Mouse (Mus musculus): ENCODE measurements at regions not wholly inside any gene's neighbourhood (a gene's known extent, or its start where the extent isn't known, plus 50 kb on each side); places are given as distances from the start of the nearest gene placed in this dataset.

DNA sequence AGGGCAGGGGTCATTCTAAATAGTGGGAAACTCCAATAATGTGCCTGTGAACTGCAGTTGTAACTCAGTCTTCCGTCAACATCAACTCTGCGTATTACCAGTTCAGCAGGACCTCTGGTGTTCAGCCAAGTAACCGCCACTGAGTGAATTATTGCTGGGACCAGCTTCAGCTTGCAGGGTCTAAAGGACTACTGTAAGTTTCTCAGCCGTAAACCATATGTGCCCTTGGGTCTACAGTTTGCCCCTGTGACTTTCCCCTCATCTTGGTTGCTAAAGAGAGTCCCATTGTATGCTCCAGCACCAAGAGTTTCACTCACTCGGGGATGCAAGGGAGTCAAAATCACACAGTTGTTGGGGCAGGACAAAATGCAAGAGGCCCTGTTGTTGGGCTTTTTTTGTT, 399.6 kb upstream of the Atp11b start:
- in situ Hi-C loops (cut with MboI, MseI): no loop called here

GRCm38 (mm10) chr3:35357111-35357510, 396.8 kb upstream of the Atp11b start:
- in situ Hi-C loops (cut with MboI, MseI): no loop called here

DNA sequence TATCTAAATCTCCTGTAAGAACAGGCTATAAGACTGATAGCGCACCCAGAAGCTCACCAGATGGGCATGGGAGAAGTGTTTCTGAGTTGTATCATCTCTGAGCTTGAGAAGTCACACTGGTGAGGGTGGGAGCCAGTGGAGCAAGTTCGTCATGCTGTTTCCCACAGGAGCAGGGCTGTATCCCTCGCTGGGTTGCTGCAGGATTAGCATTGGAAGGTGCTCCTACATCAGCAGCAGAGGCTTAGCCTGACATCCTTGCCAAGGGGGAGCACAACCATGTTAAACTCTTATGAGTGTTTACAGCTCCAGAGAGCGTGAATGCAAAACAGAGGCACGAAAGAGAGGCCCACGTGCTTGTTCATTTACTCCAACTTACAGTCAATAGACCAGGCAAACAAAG, 395.4 kb upstream of the Atp11b start:
- in situ Hi-C loops (cut with MboI, MseI): no loop called here

DNA sequence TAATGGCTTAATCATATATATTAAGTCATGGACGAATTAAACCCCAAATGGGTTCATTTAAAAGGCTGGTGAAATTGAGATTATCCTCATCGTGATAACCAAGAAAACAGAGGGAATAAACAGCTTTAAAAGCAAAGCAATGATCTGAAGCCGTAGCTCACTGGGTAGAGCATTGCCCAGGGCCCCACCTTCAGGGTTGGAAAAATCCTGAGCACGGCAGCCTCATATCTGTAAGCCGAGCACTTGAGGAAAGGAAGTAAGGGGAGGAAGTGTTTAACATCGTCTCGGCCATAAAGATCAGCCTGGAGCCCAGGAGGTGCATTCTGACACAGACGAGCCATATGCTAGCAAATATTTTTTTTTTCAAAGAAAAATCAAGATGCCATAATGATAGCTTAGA, 394.6 kb upstream of the Atp11b start:
- in situ Hi-C loops (cut with MboI, MseI): no loop called here

DNA sequence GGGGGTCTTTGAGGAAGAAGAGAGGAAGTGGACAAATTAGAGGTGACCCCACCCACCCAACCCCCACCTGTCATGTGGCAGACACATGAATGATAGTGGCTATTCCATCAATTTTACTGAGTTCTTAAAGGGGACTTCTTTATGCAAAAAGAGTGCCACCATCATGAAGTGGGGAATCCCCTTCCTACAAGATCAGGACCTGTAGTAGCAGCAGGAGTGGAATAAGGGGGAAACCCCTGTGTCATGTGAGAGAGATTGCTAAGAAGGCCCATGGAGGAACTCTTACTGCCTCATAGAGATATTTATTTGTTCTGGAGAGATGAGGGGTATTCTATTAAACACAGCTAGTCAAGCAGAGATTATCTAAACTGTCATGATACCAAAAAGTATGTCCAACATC, 393.4 kb upstream of the Atp11b start:
- in situ Hi-C loops (cut with MboI, MseI): no loop called here

DNA sequence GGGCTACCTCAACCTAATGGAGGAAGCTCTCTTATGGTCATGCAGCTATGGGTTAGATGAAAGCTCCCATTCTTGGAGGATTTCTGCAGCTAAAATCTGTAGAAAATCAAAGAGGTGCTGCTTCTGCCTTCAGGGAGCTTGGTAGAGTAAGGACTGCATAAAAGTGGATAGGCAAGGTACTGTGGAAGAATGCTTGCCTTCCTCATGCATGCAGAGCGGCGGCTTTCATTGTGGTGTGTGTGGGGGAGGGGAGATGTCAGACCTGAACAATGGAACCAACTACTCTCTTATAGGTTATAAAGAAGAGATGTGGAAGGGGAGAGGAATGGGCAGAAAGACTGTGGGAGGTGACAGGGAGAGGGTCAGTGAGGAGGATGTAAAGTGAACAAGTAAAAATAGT, 392.8 kb upstream of the Atp11b start:
- in situ Hi-C loops (cut with MboI, MseI): no loop called here

DNA sequence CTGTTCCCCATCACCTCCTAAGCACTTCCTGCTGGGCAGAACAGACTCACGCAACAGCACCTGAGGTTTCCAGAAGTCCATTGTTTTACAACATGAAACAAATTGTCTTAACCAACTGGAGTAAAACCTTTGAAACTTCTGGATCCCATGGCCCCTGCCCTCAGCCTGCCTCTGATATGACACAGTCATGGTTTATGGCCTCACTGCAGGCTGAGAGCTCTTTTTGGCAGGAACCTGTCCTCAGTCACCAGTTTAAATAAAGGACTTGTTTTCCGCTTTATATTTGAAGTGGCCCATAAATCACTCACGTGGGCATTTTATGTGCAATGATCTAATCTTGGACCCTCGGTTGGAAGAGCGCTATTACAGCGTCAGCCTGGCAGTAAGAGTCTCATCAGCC, 388.5 kb upstream of the Atp11b start:
- in situ Hi-C loops (cut with MboI, MseI): no loop called here

GRCm38 (mm10) chr3:35372276-35372675, 381.6 kb upstream of the Atp11b start:
- in situ Hi-C loops (cut with MboI, MseI): no loop called here

DNA sequence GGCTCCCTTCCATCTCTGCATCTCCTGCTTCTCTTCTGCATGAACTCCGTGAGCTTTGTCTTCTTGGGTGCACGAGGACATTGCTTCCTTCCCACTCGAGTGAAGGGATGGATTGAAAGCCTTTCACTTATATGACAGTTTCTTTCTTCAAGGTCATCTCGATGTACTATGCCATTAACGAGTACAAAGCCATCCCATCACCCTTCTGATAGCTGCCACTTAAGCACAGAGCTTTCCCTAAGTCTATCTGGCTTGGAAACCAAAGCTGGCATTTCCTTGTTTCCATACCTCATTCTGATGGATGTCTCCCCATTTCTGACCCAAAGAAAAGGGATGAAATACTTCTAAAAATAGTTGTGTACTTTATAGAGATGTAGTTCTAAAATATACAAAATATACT, 366.5 kb upstream of the Atp11b start:
- in situ Hi-C loops (cut with MboI, MseI): no loop called here

GRCm38 (mm10) chr3:35392657-35393056, 361.2 kb upstream of the Atp11b start:
- in situ Hi-C loops (cut with MboI, MseI): no loop called here

DNA sequence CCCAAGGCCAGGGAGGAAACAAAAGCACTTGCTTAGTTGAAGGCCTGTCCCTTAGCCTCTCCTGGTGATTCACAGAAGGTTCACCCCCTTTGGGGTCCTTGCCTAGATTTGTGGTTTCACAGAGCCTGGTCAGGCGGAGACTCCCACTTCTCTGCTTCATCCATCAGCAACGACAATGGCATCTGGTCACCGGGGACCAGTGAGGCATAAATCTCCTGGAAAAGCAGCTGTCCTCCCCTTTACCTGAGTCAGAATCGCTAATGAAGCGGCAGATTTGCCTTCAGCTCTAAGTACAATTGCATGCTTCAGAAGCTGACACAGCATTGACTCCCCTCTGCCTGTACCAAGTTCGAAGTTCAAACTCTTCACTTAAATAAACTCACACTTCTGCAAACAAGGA, 353.7 kb upstream of the Atp11b start:
- in situ Hi-C loops (cut with MboI, MseI): no loop called here

DNA sequence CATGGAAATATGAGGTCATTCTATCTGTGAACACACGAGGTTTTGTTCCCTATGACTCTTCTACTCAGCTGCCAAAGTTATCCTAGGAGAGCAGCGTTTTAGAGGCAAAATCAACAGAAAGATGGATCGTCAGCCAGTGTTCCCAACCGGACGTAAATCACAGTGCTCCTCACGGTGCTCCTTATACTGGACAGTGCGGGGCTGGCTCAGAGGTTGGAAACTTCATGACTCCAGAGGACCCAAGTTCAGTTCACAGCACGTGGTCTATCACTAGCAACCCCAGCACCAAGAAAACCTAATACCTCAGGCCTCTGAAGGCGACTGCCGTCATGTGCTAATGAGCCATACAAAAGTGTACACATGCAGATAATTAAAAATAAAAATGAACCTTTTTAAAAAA, 351.2 kb upstream of the Atp11b start:
- in situ Hi-C loops (cut with MboI, MseI): no loop called here

DNA sequence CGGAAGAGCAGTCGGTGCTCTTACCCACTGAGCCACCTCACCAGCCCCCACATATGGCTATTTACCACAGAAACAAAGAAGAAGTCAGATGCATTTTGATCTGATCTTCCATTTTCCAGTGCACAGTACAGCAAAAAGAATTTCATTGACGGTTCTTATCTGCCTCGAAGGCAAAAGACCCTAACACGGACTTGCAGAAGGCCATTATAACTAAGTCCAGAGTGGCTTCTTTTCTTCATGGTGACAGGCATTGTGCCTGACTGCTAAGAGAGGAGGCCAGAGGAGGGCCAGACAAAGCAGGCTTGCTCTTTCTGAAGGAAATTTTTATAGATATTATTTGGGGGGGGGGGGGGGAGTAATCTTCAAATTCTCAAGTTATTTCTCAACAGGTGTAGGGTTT, 350.0 kb upstream of the Atp11b start:
- in situ Hi-C loops (cut with MboI, MseI): no loop called here

DNA sequence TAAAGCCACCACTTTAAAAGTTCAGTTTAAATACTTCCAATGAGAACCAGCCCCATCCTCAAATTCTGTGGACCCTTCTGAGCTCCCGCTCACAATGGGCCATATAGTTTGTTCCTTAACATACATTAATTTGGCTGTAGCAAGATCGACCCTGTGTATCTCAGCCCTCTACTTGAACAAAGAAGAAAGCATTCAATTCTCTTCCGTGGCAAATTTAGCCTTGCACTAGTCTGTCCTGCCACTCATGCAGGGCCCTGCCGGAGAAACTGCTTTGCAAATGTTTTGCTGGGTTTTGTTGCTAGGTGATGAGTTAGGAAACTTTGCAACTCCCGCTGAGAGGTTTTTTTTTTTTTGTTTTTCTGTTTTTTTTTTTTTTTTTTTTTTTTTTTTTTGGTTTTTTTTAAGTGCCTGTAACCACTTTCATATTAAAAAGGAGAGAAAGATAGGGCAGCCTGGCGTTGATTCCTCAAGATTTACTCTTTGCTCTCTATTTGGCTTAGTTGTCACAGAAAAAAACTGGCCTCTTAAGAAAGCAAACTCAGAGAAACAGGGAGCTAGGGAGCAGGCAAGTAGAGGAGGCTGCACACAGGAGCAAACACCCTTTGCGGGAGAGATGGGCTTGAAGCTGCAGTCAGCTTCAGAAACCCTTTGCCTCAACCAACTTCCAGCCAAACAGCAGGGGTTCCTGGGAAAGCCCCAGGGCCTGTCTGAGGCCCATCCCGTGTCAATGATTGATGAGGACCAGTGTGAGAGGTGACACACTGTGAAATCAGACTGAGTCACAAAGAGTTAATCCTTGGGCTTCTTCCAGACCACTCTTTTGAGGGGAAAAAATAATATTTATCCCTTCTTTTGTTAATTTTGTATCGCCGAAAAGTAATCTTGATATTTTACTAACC, 349.2 kb upstream of the Atp11b start:
- in situ Hi-C loops (cut with MboI, MseI): no loop called here

- in situ Hi-C loops (cut with MboI, MseI): no loop called here
Observed at GRCm38 (mm10) chr3:35405621-35406079, 348.3 kb upstream of the Atp11b start.

- in situ Hi-C loops (cut with MboI, MseI): no loop called here
Observed at GRCm38 (mm10) chr3:35437687-35438086, 316.2 kb upstream of the Atp11b start.

GRCm38 (mm10) chr3:35462858-35463257, 291.0 kb upstream of the Atp11b start:
- in situ Hi-C loops (cut with MboI, MseI): loop anchor here in 1 of 2 experiments (5.0 kb wide), 1 partner anchor 821 kb away; no protein-coding TSS in a partner anchor

- in situ Hi-C loops (cut with MboI, MseI): loop anchor here in 1 of 2 experiments (5.0 kb wide), 1 partner anchor 822 kb away; no protein-coding TSS in a partner anchor
Observed at GRCm38 (mm10) chr3:35464212-35464911, 289.5 kb upstream of the Atp11b start.

DNA sequence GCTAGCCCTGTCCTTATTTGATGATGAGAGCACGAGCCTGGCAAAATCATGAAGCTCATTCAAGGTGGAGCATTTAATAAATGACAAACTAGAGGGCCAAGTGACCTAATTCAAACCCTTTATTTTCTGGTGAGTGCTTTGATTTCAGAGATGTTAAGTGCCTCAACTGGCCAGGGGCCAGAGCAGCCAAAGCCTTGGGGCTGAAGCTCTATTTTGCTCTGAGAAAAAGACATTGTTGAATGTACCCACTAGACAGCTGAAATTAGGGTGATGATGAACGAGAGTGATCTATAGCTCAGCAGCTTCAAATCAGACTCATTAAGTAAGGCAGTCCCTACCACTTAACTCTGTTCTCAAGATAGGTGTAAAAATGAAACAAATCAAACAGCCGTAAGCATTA, 287.9 kb upstream of the Atp11b start:
- in situ Hi-C loops (cut with MboI, MseI): no loop called here

GRCm38 (mm10) chr3:35473351-35473750, 280.6 kb upstream of the Atp11b start:
- in situ Hi-C loops (cut with MboI, MseI): no loop called here

DNA sequence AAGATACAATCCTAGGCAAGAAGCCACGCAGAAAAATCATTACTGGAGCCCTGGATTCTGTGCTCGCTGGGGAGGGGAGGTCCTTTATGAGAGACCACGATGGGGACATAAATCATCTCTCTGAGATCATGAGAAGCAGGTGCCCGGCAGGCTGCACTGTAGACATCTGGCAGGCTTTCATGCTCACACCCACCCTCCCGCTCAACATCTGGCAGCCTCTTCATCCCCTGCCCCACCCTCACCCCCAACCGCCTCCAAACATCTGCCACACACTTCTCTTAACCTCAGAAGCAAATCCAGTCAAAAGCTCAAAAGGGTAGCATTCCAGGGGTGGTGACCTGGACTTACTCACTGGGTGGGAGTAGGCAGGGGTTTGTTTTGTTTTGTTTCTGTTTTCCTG, 279.5 kb upstream of the Atp11b start:
- in situ Hi-C loops (cut with MboI, MseI): no loop called here

DNA sequence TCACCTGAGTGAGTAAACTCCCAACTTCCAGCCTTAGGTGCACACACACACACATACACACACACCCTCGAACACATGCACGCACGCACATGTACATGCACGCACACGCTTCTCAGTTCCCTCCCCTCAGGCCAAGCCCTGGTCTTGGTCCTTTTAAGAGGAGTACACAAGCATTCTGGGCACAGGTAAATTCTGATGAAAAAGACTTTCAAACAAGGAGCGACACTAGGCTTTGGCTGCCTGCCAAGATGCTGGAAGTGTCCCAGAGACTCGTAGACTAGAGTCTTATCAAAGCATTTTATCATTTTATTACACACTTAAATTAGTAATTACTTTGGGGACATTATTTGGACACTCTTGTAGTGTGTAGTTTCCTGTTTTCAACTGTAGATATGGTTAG, 278.6 kb upstream of the Atp11b start:
- in situ Hi-C loops (cut with MboI, MseI): loop anchor here (25.0 kb wide), 1 partner anchor 1513 kb away; no protein-coding TSS in a partner anchor

All from T-helper 17 cell (primary cell).